Comparison of ENCODE assay signal across 8 mouse cellular contexts in the genomic region with DNA sequence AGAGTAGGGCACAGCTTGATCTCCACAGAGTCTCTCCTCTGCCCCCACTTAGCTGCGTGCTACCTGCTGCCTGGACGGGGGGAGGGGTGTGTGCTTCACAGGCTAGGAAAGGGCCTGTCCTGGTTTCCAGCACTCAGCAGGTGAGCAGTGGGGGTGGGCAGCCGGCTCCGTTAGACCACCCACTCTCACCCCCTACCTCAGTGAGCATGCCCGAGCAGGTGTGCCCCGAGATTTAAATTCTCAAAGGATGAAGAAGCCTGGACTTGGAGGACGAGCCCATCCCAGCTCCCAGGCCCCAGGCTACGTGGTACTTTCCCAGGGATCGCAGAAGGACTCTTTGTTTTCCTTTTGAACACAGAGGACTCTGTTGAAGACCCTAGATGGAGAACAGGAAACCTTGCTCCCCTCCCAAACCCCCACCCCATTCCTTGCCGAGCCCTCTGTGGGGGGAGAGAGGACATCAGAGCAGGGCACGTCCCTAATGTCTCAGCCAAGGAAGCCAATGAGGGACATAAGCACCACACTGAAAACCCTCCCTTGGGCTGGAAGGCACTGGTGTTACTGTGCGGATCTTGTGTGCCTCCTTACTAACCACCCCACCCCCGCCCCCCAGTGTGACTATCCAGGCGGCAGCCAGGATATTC.
A peak's percentile ranks its signal among the peaks of the same experiment; 100 is the strongest.
DNase-seq lines count a peak whose midpoint lies in the region; ATAC-seq and TF ChIP-seq lines count a peak whose summit lies in the region.

No protein-coding gene starts in this region.

- H3K4me1 ChIP-seq in E14TG2a.4 (replicated peaks; ENCODE audit: low read depth, low read length) = peaks cover 61% of the 10 kb centered on the region
- peaks cover 28% of the 10 kb centered on the region for H3K4me1 ChIP-seq in embryonic facial prominence, embryonic 14.5 days (ENCODE audit: control insufficient read depth, insufficient read depth, low read length)
- H3K4me1 ChIP-seq in limb, embryonic 13.5 days = peaks cover 38% of the 10 kb centered on the region

- intact Hi-C loops in gastrocnemius, adult 2 months (cut with DNase I) = no loop called here
- intact Hi-C loops in gastrocnemius, postnatal 14 days (cut with DNase I; ENCODE audit: low total_unique reads) = no loop called here
- intact Hi-C loops in left cerebral cortex, postnatal 14 days (cut with DNase I) = no loop called here

- WGBS in embryonic facial prominence, embryonic 14.5 days = 16% methylated on average over 14 of the region's 14 CpGs
- 14% methylated on average over 14 of the region's 14 CpGs for WGBS in limb, embryonic 13.5 days

- DNase-seq in gastrocnemius, adult 2 months = no peak
- no peak for DNase-seq in gastrocnemius, postnatal 14 days
- peak; percentile 70 for DNase-seq in embryonic facial prominence, embryonic 14.5 days (ENCODE audit: low spot score)
- DNase-seq in left cerebral cortex, postnatal 14 days (ENCODE audit: low spot score in 2 of 2) = no peak
- no peak for DNase-seq in right cerebral cortex, adult 2 months (ENCODE audit: low spot score in 2 of 2)
- no peak for DNase-seq in thymus, postnatal 14 days

- peak; percentile 54 for ATAC-seq in embryonic facial prominence, embryonic 14.5 days (ENCODE audit: low read depth)
- peak; percentile 25; the same call in 1 of the 2 replicates for ATAC-seq in limb, embryonic 13.5 days (ENCODE audit: low FRiP score, low read depth)

- TF ChIP-seq CTCF in gastrocnemius, adult 2 months (IDR thresholded peaks at IDR 0.05) = no peak
- no peak for TF ChIP-seq CTCF in E14TG2a.4 (conservative IDR thresholded peaks at IDR 0.05; ENCODE audit: low read length)

- no peaks in the 10 kb centered on the region for H3K36me3 ChIP-seq in E14TG2a.4 (ENCODE audit: insufficient read depth, low read length)
- no peaks in the 10 kb centered on the region for H3K36me3 ChIP-seq in embryonic facial prominence, embryonic 14.5 days (ENCODE audit: control insufficient read depth, insufficient read depth, low read length)
- no peaks in the 10 kb centered on the region for H3K36me3 ChIP-seq in limb, embryonic 13.5 days

- H3K4me3 ChIP-seq in gastrocnemius, adult 2 months = no peak overlapping the region
- H3K4me3 ChIP-seq in E14TG2a.4 (replicated peaks; ENCODE audit: low read length) = peak overlapping the region; percentile 62
- no peak overlapping the region for H3K4me3 ChIP-seq in embryonic facial prominence, embryonic 14.5 days (ENCODE audit: low read depth, low read length)
- no peak overlapping the region for H3K4me3 ChIP-seq in limb, embryonic 13.5 days

- H3K9ac ChIP-seq in embryonic facial prominence, embryonic 14.5 days (ENCODE audit: low read depth, low read length) = 0 out of 2 replicates have a peak overlapping the region, but pooled peaks have one; percentile 15
- no peak overlapping the region for H3K9ac ChIP-seq in limb, embryonic 13.5 days

- H3K27ac ChIP-seq in gastrocnemius, adult 2 months = peak overlapping the region; percentile 41; the same call in 1 of the 2 replicates
- peak overlapping the region; percentile 57 for H3K27ac ChIP-seq in embryonic facial prominence, embryonic 14.5 days (replicated peaks; ENCODE audit: low read depth, low read length)
- H3K27ac ChIP-seq in limb, embryonic 13.5 days = peak overlapping the region; percentile 67

- no peaks in the 10 kb centered on the region for H3K27me3 ChIP-seq in E14TG2a.4 (ENCODE audit: insufficient read depth, low read length)
- no peaks in the 10 kb centered on the region for H3K27me3 ChIP-seq in embryonic facial prominence, embryonic 14.5 days (replicated peaks; ENCODE audit: control insufficient read depth, insufficient read depth, low read length)
- no peaks in the 10 kb centered on the region for H3K27me3 ChIP-seq in limb, embryonic 13.5 days

- no peak overlapping the region for H3K4me2 ChIP-seq in embryonic facial prominence, embryonic 14.5 days (ENCODE audit: low read depth, low read length)
- peak overlapping the region; percentile 23 for H3K4me2 ChIP-seq in limb, embryonic 13.5 days (replicated peaks)

- peaks cover 9% of the 10 kb centered on the region; the same call in 1 of the 2 replicates for H3K9me3 ChIP-seq in E14TG2a.4 (ENCODE audit: low read length)
- H3K9me3 ChIP-seq in embryonic facial prominence, embryonic 14.5 days (ENCODE audit: control insufficient read depth, low read length) = no peaks in the 10 kb centered on the region
- peaks cover 13% of the 10 kb centered on the region; the same call in 1 of the 2 replicates for H3K9me3 ChIP-seq in limb, embryonic 13.5 days
